Mouse (Mus musculus): ENCODE measurements around the gene Tmem132c.

- TF ChIP-seq POLR2A (IDR thresholded peaks at IDR 0.05; ENCODE audit: insufficient read depth, low read depth, low read length) (no peak), CTCF (IDR thresholded peaks at IDR 0.05; ENCODE audit: insufficient read depth, low read depth, low read length) (no peak)
Observed at GRCm38 (mm10) chr5:127271145-127271544, 29.5 kb downstream of the Tmem132c start.

Data from olfactory bulb, adult 2 months (tissue).